Mouse (Mus musculus): Measurements from ENCODE around the gene Shprh.

DNA sequence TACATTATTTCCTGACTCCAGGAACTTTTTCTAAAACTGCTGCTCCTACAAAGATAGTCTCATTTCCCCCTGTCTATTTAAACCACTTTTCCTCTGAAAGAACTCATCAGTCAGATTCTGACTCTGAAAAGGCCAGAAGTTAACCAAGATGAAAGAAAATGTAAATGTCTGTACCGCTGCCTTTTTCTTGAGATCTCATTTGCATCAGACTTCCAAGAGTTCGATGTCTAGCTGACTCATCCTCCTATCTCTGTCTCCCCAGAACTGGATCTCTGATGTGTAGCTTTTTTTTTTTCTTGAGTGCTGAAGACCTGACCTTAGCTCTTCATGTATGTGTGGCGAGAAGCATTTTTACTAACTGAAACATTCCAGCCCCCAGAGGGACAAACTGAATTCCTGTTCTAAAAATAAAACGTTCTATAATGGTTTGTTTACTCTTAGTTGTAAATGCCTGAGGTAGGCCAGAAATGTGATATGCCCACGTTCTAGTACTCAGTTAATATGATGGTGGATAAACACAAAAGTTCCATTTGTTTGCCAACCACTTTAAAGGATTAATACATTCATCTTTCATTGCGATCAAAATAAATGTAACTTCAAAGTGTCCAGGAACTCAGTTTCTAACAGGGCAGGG lies 80.4 kb downstream of the Shprh start:
- TF ChIP-seq POLR2A (IDR thresholded peaks at IDR 0.05; ENCODE audit: borderline replicate concordance, control insufficient read depth, low read depth, low read length) (no peak), CTCF (IDR thresholded peaks at IDR 0.05; ENCODE audit: control insufficient read depth, insufficient read depth, low read length) (no peak)
